Mouse (Mus musculus) midbrain, embryonic 12.5 days (tissue): ENCODE measurements around the gene Map7. TPM values are rescaled to one million over a fixed set of nuclear protein-coding genes. Genes with fewer than 3 reads are reported as not detected.

ENCODE experiments used
- ATAC-seq: fragments of 200-750 bp; cut with Nextera tagmentation; 2 replicates; pipeline ENCODE4 v1.8.0; 2017; ENCODE audit warnings: low read depth, moderate TSS enrichment, moderate library complexity; ENCODE audit not compliant: low FRiP score
- H3K27ac ChIP-seq: fragments of 300-500 bp; sonication (generic); replicated peaks from 2 replicates; pipeline ENCODE4 v1.5.1; 2016; ENCODE audit warnings: mild to moderate bottlenecking
- H3K27me3 ChIP-seq: fragments of 300-500 bp; sonication (generic); 2 replicates; pipeline ENCODE4 v1.6.1; 2016; ENCODE audit warnings: mild to moderate bottlenecking
- H3K36me3 ChIP-seq: fragments of 300-500 bp; sonication (generic); 2 replicates; pipeline ENCODE4 v1.6.1; 2016
- H3K4me1 ChIP-seq: fragments of 300-500 bp; sonication (generic); 2 replicates; pipeline ENCODE4 v1.6.1; 2016
- H3K4me2 ChIP-seq: fragments of 300-500 bp; sonication (generic); replicated peaks from 2 replicates; pipeline ENCODE4 v1.6.1; 2016; ENCODE audit warnings: mild to moderate bottlenecking, moderate library complexity
- H3K4me3 ChIP-seq: fragments of 300-500 bp; sonication (generic); 2 replicates; pipeline ENCODE4 v1.5.1; 2016; ENCODE audit warnings: mild to moderate bottlenecking
- H3K9ac ChIP-seq: fragments of 300-500 bp; sonication (generic); replicated peaks from 2 replicates; pipeline ENCODE4 v1.6.1; 2016; ENCODE audit warnings: mild to moderate bottlenecking, moderate library complexity
- H3K9me3 ChIP-seq: fragments of 300-500 bp; sonication (generic); 2 replicates; pipeline ENCODE4 v1.6.1; 2016; ENCODE audit warnings: mild to moderate bottlenecking
- WGBS: fragments of 180-500 bp; shearing (Covaris S2); methylation state at CpG from one replicate; pipeline ENCODE4 v1.1.7; 2016; 5-methylcytosine and 5-hydroxymethylcytosine counted together
- polyA plus RNA-seq: library from polyadenylated mRNA; unstranded; fragments of >200 nt; fragmentation: Nextera tagmentation; extraction: Ambion mirVana; gene quantifications from 2 replicates; pipeline ENCODE4 v1.2.1, GENCODE M21; 2016

Gene Map7
- polyA plus RNA-seq, 1 experiment from 2014 or later = 5.5 TPM

DNA sequence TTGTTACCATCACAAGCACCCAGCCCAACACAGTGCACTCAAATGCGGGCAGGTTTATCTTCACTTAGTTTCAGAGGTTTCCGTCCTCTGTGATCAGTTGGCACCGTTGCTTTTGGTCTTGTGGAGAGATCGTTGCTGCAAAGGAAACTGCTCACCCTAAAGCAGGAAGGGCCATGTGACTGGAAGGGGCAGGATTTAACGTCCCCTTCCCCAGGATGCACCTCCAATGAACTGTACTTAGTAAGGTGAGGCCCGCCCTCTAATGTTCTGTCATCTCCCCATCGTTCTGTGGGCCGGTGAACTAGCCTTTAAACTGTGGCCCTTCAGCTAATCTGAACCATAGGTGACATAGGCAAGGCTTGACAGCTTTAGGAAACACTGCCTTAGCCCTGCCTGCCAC, 71.3 kb downstream of the Map7 start:
- no peaks in the 10 kb centered on the region for H3K36me3 ChIP-seq
- no peak for ATAC-seq

DNA sequence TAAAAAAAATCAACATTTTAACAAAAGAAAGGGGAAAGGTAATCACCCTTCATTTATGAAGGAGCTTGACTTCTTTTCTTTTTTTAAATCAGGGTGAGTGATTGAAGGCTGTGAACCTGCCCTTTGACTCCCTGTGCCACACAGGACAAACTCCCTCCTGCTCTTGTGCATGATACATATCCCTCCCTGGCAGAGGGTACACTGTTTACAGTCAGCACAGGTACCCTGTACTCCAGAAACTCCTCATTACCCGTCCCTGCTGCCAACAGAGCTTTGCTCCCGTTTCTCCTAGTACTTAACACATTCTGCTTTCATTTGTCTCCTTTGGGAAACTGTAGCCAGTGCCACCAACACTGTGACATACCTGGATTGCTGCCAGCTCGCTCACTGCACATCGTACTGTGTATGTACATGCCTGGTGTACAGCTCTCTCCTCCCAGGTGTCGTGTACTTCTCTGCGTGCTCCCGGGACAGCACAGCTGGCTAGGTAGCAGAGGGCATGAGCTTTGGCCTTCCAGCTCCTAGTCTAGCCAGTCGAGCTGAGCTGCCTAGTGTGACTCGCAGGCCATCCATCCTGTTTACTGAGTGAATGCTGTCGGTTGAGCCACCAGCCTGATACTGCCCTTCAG, 72.3 kb downstream of the Map7 start:
- Histone ChIP-seq H3K9ac (no peak overlapping the region), H3K4me2 (no peak overlapping the region), H3K27me3 (no peaks in the 10 kb centered on the region), H3K4me1 (no peaks in the 10 kb centered on the region), H3K27ac (no peak overlapping the region), H3K4me3 (no peak overlapping the region), H3K36me3 (no peaks in the 10 kb centered on the region), H3K9me3 (no peaks in the 10 kb centered on the region)
- 88% methylated on average over 10 of the region's 10 CpGs for WGBS
- ATAC-seq = no peak

More for the DNA sequence above, 71.3 kb downstream of the Map7 start:
- Histone ChIP-seq H3K4me2 (no peak overlapping the region), H3K27ac (no peak overlapping the region), H3K27me3 (no peaks in the 10 kb centered on the region), H3K9me3 (no peaks in the 10 kb centered on the region), H3K4me3 (no peak overlapping the region), H3K4me1 (no peaks in the 10 kb centered on the region), H3K9ac (no peak overlapping the region)
- 91% methylated on average over 8 of the region's 8 CpGs for WGBS

DNA sequence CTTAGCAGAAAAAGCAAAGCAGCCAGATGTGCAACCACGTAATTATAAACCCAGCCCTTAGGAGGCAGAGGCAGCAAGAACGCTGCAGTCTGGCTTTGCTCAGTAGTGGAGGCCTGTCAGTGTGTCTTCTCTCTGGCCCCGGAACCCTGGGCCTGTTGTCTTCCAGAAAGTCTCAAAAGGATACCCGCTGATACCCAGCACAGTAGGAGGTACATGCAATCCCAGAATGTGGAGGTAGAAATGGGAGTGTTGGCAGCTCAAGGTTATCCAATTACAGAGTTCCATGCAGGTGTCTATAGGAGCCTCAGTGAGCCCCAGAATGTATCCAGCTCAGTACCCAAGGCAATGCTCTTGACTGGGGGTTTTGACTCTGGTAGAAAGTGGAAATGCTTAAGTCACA, 73.7 kb downstream of the Map7 start:
- Histone ChIP-seq H3K27ac (no peak overlapping the region), H3K36me3 (no peaks in the 10 kb centered on the region), H3K4me3 (no peak overlapping the region), H3K4me1 (no peaks in the 10 kb centered on the region), H3K9ac (no peak overlapping the region), H3K27me3 (no peaks in the 10 kb centered on the region), H3K9me3 (no peaks in the 10 kb centered on the region), H3K4me2 (no peak overlapping the region)
- no peak for ATAC-seq
- 78% methylated on average over 4 of the region's 4 CpGs for WGBS

DNA sequence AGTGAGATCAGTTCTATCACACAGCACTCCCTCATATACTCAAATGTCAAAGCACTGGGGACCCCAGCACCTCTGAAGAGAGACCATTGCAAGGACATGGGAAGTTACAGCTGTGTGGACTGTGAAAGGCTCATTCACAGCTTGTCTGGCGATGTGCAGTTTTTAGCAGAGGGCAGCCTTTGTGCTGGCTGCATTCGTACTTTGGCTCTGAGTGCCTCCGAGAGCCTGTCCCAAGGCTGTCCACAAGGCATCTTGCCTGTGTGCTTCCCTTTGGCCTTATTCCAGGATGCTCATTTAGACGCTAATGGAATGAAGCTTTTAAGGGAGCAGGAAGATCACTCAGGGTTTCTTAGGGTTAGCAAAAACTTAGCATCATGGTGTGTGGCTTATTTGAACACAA, 78.5 kb downstream of the Map7 start:
- H3K4me2 ChIP-seq = no peak overlapping the region
- H3K4me1 ChIP-seq = no peaks in the 10 kb centered on the region
- WGBS = 67% methylated on average over 4 of the region's 4 CpGs
- no peaks in the 10 kb centered on the region for H3K36me3 ChIP-seq
- H3K9me3 ChIP-seq = no peaks in the 10 kb centered on the region
- no peak overlapping the region for H3K4me3 ChIP-seq
- H3K9ac ChIP-seq = no peak overlapping the region
- no peaks in the 10 kb centered on the region for H3K27me3 ChIP-seq
- H3K27ac ChIP-seq = no peak overlapping the region
- no peak for ATAC-seq

DNA sequence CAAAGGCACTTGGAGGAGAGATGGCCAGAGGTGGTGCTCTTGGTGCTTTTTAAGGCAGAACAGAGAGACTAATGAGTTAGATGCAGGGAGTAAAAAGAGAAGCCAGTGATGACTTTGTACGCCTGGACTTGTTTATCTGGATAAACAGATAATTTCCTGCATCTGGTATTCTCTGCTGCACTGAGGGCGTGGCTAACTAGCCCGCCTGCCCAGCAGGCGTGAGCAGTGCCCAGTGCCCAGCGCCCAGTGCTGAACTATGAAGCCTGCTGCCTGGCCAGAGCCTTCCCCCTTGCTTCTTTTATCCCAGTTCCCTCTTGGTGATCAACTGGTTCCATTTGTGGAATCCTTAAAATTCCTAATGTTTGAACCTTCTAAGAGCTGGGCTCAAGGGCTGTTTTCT, 81.8 kb downstream of the Map7 start:
- no peak overlapping the region for H3K27ac ChIP-seq
- no peaks in the 10 kb centered on the region for H3K36me3 ChIP-seq
- WGBS = 83% methylated on average over 5 of the region's 5 CpGs
- no peaks in the 10 kb centered on the region for H3K4me1 ChIP-seq
- H3K9ac ChIP-seq = no peak overlapping the region
- H3K9me3 ChIP-seq = no peaks in the 10 kb centered on the region
- H3K4me3 ChIP-seq = no peak overlapping the region
- H3K27me3 ChIP-seq = no peaks in the 10 kb centered on the region
- no peak for ATAC-seq
- H3K4me2 ChIP-seq = no peak overlapping the region

DNA sequence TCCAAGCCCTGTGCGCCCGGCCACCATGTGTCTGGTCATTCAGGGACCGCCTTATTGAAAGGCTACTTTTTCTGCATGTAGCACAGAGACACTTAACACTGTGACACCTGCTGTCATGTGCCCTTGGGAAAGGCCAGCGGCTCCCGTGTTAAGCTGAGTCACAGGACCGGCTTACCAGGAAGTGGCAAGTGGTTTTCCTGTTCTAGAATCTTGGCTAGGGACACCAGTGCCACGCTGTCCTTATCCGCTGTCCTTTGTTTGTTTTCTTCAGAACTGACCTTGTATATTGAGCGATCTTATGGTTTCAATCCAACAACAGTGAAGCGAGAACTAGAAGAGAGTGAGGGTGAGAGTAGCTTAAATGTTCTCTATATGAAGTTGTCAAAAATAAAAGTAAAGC, 85.2 kb downstream of the Map7 start:
- no peak for ATAC-seq
- WGBS = 95% methylated on average over 10 of the region's 10 CpGs

DNA sequence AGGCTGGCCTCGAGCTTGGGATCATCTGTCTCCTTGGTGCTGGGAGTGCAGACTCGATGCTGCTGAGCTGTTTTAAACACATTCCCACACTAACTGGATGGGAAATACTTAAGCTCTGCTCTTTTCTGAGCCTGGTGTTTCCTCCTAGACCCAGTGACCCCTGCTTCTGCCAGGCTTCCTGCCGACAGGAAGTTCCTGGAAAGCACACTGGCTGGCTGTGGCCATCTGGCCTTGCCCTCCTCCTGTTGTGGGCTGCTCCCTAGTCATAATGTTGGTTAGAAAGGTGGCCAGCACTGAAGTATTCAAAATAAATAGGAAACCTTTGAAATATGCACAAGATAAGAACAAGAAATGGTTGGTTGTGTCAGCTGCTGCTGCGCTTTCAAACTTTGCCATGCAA, 86.2 kb downstream of the Map7 start:
- WGBS = 70% methylated on average over 4 of the region's 4 CpGs
- Histone ChIP-seq H3K4me2 (no peak overlapping the region), H3K9ac (no peak overlapping the region), H3K36me3 (no peaks in the 10 kb centered on the region), H3K27ac (no peak overlapping the region), H3K4me1 (no peaks in the 10 kb centered on the region), H3K27me3 (no peaks in the 10 kb centered on the region), H3K4me3 (no peak overlapping the region), H3K9me3 (no peaks in the 10 kb centered on the region)
- ATAC-seq = no peak

More for the DNA sequence above, 85.2 kb downstream of the Map7 start:
- Histone ChIP-seq H3K27ac (no peak overlapping the region), H3K4me1 (no peaks in the 10 kb centered on the region), H3K4me3 (no peak overlapping the region), H3K4me2 (no peak overlapping the region), H3K36me3 (no peaks in the 10 kb centered on the region), H3K9me3 (no peaks in the 10 kb centered on the region), H3K27me3 (no peaks in the 10 kb centered on the region), H3K9ac (no peak overlapping the region)

DNA sequence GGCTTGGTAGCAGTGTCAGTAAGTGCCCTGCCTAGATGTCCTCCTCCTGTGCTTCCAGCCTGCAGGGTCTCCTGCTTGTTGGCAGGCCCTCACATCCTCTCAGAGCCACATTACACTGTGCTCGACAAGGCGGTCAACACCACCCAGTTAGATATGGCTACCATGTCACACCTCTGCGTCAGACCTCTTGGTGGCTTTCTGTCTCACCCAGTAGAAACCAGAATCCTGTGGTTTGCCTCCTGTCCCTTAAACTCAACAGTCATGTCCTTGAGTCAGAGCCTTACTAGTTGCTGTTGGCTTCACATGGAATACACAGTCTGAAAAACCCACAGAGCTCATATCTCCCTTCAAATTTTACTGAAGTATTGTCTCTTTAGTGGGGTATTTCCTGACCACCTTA, 87.4 kb downstream of the Map7 start:
- Histone ChIP-seq H3K4me1 (no peaks in the 10 kb centered on the region), H3K27ac (no peak overlapping the region), H3K36me3 (no peaks in the 10 kb centered on the region), H3K27me3 (no peaks in the 10 kb centered on the region), H3K4me3 (no peak overlapping the region), H3K9ac (no peak overlapping the region), H3K4me2 (no peak overlapping the region), H3K9me3 (no peaks in the 10 kb centered on the region)
- WGBS = 88% methylated on average over 3 of the region's 3 CpGs
- ATAC-seq = no peak

DNA sequence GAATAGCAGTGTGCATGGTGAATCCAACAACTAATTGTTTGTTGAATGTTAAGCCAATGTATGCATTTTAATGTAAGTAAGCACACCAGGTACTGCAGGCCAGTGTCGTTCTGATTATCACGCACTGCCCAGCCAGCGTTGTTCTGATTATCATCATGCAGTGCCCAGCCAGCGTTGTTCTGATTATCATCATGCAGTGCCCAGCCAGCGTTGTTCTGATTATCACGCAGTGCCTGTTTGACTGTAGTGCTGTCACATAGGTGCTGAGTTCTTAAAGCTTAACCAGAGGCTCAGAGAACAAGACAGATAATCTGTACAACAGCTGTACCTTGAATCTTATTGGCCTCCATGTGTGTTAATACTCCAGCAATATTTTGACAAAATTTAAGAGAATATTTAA, 88.0 kb downstream of the Map7 start:
- Histone ChIP-seq H3K9me3 (no peaks in the 10 kb centered on the region), H3K4me2 (no peak overlapping the region), H3K36me3 (no peaks in the 10 kb centered on the region), H3K4me1 (no peaks in the 10 kb centered on the region), H3K9ac (no peak overlapping the region), H3K4me3 (no peak overlapping the region), H3K27me3 (no peaks in the 10 kb centered on the region), H3K27ac (no peak overlapping the region)
- WGBS = 90% methylated on average over 6 of the region's 6 CpGs
- no peak for ATAC-seq

DNA sequence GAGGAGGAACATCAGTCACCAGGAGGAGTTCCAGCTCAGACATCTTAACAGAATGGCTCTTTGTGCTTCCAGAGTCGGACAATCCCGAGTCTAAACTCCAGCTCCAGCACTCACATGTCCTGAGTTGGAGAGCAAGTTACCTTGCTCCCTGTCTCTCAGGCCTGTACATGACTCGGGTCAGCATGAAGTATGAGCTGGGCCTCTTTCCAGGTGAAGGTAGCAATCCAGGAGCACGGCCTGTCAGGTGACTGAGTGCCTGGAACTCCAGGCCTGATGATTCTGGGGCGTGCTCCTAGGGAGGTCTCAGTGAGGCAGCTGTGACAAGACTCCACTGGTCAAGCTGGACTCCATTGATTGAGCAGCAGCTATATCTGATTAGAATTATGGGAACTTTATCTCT, 90.0 kb downstream of the Map7 start:
- no peak for ATAC-seq
- no peaks in the 10 kb centered on the region for H3K4me1 ChIP-seq
- H3K4me2 ChIP-seq = no peak overlapping the region
- H3K9ac ChIP-seq = no peak overlapping the region
- H3K9me3 ChIP-seq = no peaks in the 10 kb centered on the region
- no peak overlapping the region for H3K27ac ChIP-seq
- no peak overlapping the region for H3K4me3 ChIP-seq
- H3K36me3 ChIP-seq = no peaks in the 10 kb centered on the region
- 88% methylated on average over 5 of the region's 5 CpGs for WGBS
- no peaks in the 10 kb centered on the region for H3K27me3 ChIP-seq

DNA sequence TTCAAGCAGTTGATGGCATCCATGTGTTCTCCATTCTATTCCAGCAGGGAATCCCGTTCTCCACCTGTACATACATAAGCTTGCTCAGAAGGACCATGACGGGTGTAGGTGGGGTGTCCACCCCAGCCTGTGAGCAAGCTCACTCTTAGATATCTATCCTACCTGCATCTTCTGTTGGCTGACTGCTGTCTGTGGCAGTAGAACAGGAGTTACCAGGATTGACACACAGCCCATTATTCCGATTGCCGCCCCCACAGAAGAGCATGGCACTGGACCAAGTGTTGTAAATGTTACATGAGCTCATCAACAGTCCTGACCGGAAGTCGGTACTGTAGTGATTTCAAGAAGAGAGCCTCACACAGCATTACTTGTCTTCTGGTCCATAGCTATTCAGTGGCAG, 92.6 kb downstream of the Map7 start:
- Histone ChIP-seq H3K36me3 (no peaks in the 10 kb centered on the region), H3K27me3 (no peaks in the 10 kb centered on the region), H3K27ac (no peak overlapping the region), H3K4me3 (no peak overlapping the region), H3K4me2 (no peak overlapping the region), H3K9me3 (no peaks in the 10 kb centered on the region), H3K9ac (no peak overlapping the region), H3K4me1 (no peaks in the 10 kb centered on the region)
- 94% methylated on average over 6 of the region's 6 CpGs for WGBS
- no peak for ATAC-seq

DNA sequence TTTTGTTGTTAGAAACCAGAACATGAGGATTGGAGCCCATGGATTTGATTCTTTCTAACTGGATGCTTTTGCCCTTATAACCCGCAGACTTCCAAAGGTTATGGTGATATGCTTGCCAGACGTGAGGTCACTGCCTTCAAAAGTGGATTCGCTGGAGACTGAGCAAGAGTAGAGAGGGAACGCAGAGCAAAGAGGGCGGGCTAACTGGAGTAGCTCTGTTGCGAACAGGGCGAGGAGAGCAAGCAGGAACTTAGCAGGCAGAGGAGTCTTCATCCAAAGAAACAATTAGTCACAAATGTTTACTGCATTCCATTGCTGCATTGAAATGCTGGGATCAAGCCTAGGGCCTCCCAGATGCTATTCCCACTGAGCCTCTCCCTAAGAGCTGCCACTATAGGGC, 95.0 kb downstream of the Map7 start:
- Histone ChIP-seq H3K9me3 (no peaks in the 10 kb centered on the region), H3K9ac (no peak overlapping the region), H3K27ac (no peak overlapping the region), H3K4me1 (no peaks in the 10 kb centered on the region), H3K27me3 (no peaks in the 10 kb centered on the region), H3K36me3 (no peaks in the 10 kb centered on the region), H3K4me3 (no peak overlapping the region), H3K4me2 (no peak overlapping the region)
- WGBS = 80% methylated on average over 7 of the region's 7 CpGs
- no peak for ATAC-seq

DNA sequence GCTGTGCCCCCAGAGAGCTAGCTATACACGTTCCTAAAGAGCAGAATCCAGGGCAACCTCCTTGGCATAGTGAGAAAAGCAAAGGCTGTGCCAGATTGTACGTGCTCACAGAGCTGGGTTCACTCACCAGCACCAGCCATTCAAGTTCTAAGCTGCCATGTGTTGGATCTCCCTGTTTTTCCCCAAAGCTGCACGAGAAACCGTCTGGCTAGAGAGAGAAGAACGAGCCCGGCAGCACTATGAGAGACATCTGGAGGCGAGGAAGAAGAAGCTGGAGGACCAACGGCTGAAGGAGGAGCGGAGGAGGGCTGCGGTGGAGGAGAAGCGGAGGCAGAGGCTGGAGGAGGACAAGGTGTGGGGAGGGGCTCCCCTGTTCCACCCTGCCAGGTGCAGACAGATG, 96.8 kb downstream of the Map7 start:
- Histone ChIP-seq H3K4me2 (no peak overlapping the region), H3K9me3 (no peaks in the 10 kb centered on the region), H3K36me3 (no peaks in the 10 kb centered on the region), H3K4me1 (no peaks in the 10 kb centered on the region), H3K27me3 (no peaks in the 10 kb centered on the region), H3K9ac (no peak overlapping the region), H3K27ac (no peak overlapping the region), H3K4me3 (no peak overlapping the region)
- 91% methylated on average over 11 of the region's 11 CpGs for WGBS
- ATAC-seq = no peak
